Mouse (Mus musculus) limb, embryonic 12.5 days (tissue): ENCODE results near the gene Mblac2. TPM values are rescaled to one million over a fixed set of nuclear protein-coding genes. Genes with fewer than 3 reads are reported as not detected.

Experiments used
- ATAC-seq: fragments of 200-750 bp; cut with Nextera tagmentation; 2 replicates; pipeline ENCODE4 v1.8.0; 2017; ENCODE audit warnings: low read depth, moderate TSS enrichment; ENCODE audit not compliant: insufficient number of reproducible peaks, insufficient read depth, low FRiP score, low TSS enrichment
- H3K27ac ChIP-seq: fragments of 300-500 bp; sonication (generic); 2 replicates; pipeline ENCODE4 v1.5.1; 2016; ENCODE audit warnings: mild to moderate bottlenecking, moderate library complexity
- H3K27me3 ChIP-seq: fragments of 300-500 bp; sonication (generic); 2 replicates; pipeline ENCODE4 v1.6.1; 2016; ENCODE audit warnings: mild to moderate bottlenecking, moderate library complexity
- H3K36me3 ChIP-seq: fragments of 300-500 bp; sonication (generic); 2 replicates; pipeline ENCODE4 v1.6.1; 2016; ENCODE audit warnings: mild to moderate bottlenecking, moderate library complexity
- H3K4me1 ChIP-seq: fragments of 300-500 bp; sonication (generic); replicated peaks from 2 replicates; pipeline ENCODE4 v1.6.1; 2016
- H3K4me2 ChIP-seq: fragments of 300-500 bp; sonication (generic); 2 replicates; pipeline ENCODE4 v1.6.1; 2016; ENCODE audit warnings: mild to moderate bottlenecking, moderate library complexity
- H3K4me3 ChIP-seq: fragments of 300-500 bp; sonication (generic); replicated peaks from 2 replicates; pipeline ENCODE4 v1.5.1; 2016; ENCODE audit warnings: mild to moderate bottlenecking
- H3K9ac ChIP-seq: fragments of 300-500 bp; sonication (generic); replicated peaks from 2 replicates; pipeline ENCODE4 v1.6.1; 2016; ENCODE audit warnings: mild to moderate bottlenecking, moderate library complexity
- H3K9me3 ChIP-seq: fragments of 300-500 bp; sonication (generic); 2 replicates; pipeline ENCODE4 v1.6.1; 2016; ENCODE audit warnings: mild to moderate bottlenecking, moderate library complexity
- WGBS: fragments of 180-500 bp; shearing (Covaris S2); methylation state at CpG from one replicate; pipeline ENCODE4 v1.1.7; 2016; 5-methylcytosine and 5-hydroxymethylcytosine counted together
- polyA plus RNA-seq: library from polyadenylated mRNA; unstranded; fragments of >200 nt; fragmentation: Nextera tagmentation; extraction: Ambion mirVana; gene quantifications from 2 replicates; pipeline ENCODE4 v1.2.1, GENCODE M21; 2016

Mblac2 gene
- polyA plus RNA-seq, 1 experiment from 2014 or later, result 4.7 TPM

- Histone ChIP-seq H3K9me3 (no peaks in the 10 kb centered on the region), H3K4me3 (no peak overlapping the region), H3K4me1 (no peaks in the 10 kb centered on the region), H3K27ac (no peak overlapping the region), H3K27me3 (no peaks in the 10 kb centered on the region), H3K4me2 (no peak overlapping the region), H3K36me3 (no peaks in the 10 kb centered on the region), H3K9ac (no peak overlapping the region)
- ATAC-seq, result no peak
- WGBS, result 51% methylated on average over 3 of the region's 3 CpGs
Observed at GRCm38 (mm10) chr13:81740898-81741297, 29.8 kb downstream of the Mblac2 start.

- no peak for ATAC-seq
- Histone ChIP-seq H3K4me1 (no peaks in the 10 kb centered on the region), H3K9ac (no peak overlapping the region), H3K4me3 (no peak overlapping the region), H3K27me3 (no peaks in the 10 kb centered on the region), H3K27ac (no peak overlapping the region), H3K36me3 (no peaks in the 10 kb centered on the region), H3K4me2 (no peak overlapping the region), H3K9me3 (no peaks in the 10 kb centered on the region)
- WGBS, result 47% methylated on average over 10 of the region's 10 CpGs
Observed at GRCm38 (mm10) chr13:81743391-81744091, 32.4 kb downstream of the Mblac2 start.

GRCm38 (mm10) chr13:81744092-81744396 lies 32.9 kb downstream of the Mblac2 start:
- H3K4me2 ChIP-seq, result no peak overlapping the region
- H3K9me3 ChIP-seq, result no peaks in the 10 kb centered on the region
- ATAC-seq, result no peak
- H3K4me1 ChIP-seq, result no peaks in the 10 kb centered on the region
- no peaks in the 10 kb centered on the region for H3K27me3 ChIP-seq
- no peak overlapping the region for H3K27ac ChIP-seq
- no peaks in the 10 kb centered on the region for H3K36me3 ChIP-seq
- no peak overlapping the region for H3K9ac ChIP-seq
- H3K4me3 ChIP-seq, result no peak overlapping the region
- 46% methylated on average over 2 of the region's 2 CpGs for WGBS

DNA sequence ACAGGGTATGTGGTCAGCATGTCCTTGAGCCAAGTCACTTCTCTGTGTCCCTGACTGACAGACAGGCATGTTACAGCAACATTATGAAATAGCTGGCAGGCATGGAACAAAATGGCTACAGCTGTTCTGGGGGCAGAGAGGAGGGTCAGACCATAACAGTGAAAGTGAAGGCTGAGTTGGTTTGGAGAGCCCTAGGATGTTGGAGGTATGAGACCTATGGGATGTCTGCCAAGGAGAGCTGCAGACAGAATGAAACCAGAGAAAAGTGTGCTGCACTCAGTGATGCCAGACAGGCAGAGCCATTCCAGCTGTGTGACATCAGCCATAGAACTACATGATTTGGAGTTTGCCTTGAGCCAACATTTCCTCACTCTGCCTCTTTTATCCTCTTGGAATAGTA lies 43.7 kb downstream of the Mblac2 start:
- Histone ChIP-seq H3K4me3 (no peak overlapping the region), H3K27me3 (no peaks in the 10 kb centered on the region), H3K36me3 (no peaks in the 10 kb centered on the region), H3K27ac (no peak overlapping the region), H3K9ac (no peak overlapping the region), H3K9me3 (no peaks in the 10 kb centered on the region), H3K4me1 (no peaks in the 10 kb centered on the region), H3K4me2 (no peak overlapping the region)
- ATAC-seq, result no peak

GRCm38 (mm10) chr13:81755324-81755723 lies 44.2 kb downstream of the Mblac2 start:
- Histone ChIP-seq H3K27me3 (no peaks in the 10 kb centered on the region), H3K4me3 (no peak overlapping the region), H3K4me2 (no peak overlapping the region), H3K36me3 (no peaks in the 10 kb centered on the region), H3K27ac (no peak overlapping the region), H3K9me3 (no peaks in the 10 kb centered on the region), H3K4me1 (no peaks in the 10 kb centered on the region), H3K9ac (no peak overlapping the region)
- 88% methylated on average over 1 of the region's 1 CpGs for WGBS
- ATAC-seq, result no peak

DNA sequence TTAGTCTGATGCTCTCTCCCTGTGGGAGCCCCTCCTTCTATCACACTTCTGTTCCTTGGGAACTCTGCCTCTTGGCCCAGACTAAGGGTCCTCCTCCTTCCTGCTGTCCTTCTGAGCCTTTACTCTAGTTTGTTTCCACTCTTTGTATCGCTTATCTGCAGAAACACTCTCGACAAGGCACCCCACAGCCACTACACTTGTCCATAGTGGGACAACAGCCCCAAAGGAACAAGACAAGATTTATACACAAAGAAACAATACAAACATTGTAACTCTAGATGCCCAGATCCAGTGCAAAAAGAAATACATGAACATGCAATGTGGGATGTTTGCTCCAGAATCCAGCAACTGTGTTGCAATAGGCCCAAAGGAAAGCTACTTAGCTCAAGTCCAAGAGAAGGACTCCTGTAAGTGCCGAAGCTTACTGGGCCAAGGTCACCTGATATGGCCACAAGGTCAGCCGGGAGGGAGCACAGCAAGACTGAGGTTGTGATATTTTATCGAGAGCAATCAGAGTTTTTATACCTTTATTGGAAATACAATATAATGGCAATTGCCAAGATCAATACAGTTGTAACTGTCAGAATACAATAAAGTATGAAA lies 46.0 kb downstream of the Mblac2 start:
- Histone ChIP-seq H3K9me3 (no peaks in the 10 kb centered on the region), H3K36me3 (no peaks in the 10 kb centered on the region), H3K27ac (no peak overlapping the region), H3K27me3 (no peaks in the 10 kb centered on the region), H3K4me2 (no peak overlapping the region), H3K4me3 (no peak overlapping the region), H3K4me1 (no peaks in the 10 kb centered on the region), H3K9ac (no peak overlapping the region)
- no peak for ATAC-seq
- whole genome bisulfite sequencing, result 87% methylated on average over 5 of the region's 5 CpGs

GRCm38 (mm10) chr13:81760379-81760778 lies 49.2 kb downstream of the Mblac2 start:
- Histone ChIP-seq H3K4me2 (no peak overlapping the region), H3K4me3 (no peak overlapping the region), H3K27ac (no peak overlapping the region), H3K4me1 (no peaks in the 10 kb centered on the region; the same call in 1 of the 2 replicates), H3K9me3 (no peaks in the 10 kb centered on the region), H3K27me3 (no peaks in the 10 kb centered on the region), H3K36me3 (no peaks in the 10 kb centered on the region), H3K9ac (no peak overlapping the region)
- no peak for ATAC-seq
- 39% methylated on average over 3 of the region's 3 CpGs for WGBS

DNA sequence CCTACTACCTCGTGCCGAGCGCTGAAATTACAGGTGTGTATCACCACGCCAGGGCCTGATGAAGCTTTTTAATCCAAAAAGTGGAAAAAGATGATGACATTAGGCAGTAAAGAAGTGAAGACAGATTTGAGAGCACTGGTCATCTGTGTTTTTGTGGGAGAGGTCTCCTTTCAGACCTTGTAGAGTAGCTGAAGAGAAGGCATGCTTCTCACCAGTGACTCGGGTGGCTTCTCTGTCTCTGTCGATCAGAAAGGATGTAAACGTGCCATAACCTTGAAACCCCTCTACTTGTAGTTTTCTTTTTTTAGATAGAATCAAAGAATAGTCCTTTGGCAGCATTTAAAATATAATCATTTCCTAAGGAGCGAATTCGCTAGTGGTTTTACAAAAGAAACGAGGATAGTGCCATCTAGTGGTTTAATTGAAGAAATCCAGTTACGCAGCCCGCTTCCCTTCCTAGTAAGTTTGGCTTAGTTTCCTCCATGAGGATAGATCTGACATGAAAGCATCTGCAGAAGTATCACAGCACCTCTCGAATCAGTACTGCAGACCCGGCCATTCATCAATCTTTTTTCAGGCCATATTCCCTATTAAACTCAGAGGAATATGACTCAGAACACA lies 50.5 kb downstream of the Mblac2 start:
- Histone ChIP-seq H3K9ac (no peak overlapping the region), H3K9me3 (no peaks in the 10 kb centered on the region), H3K27me3 (no peaks in the 10 kb centered on the region), H3K4me1 (no peaks in the 10 kb centered on the region; the same call in 1 of the 2 replicates), H3K4me2 (0 out of 2 replicates have a peak overlapping the region, but pooled peaks have one; percentile 0), H3K36me3 (no peaks in the 10 kb centered on the region), H3K27ac (no peak overlapping the region), H3K4me3 (no peak overlapping the region)
- no peak for ATAC-seq
- WGBS, result 30% methylated on average over 14 of the region's 14 CpGs

- Histone ChIP-seq H3K36me3 (no peaks in the 10 kb centered on the region), H3K4me1 (no peaks in the 10 kb centered on the region; the same call in 1 of the 2 replicates), H3K27ac (no peak overlapping the region), H3K9me3 (no peaks in the 10 kb centered on the region), H3K4me3 (no peak overlapping the region), H3K27me3 (no peaks in the 10 kb centered on the region), H3K4me2 (no peak overlapping the region), H3K9ac (no peak overlapping the region)
- 83% methylated on average over 5 of the region's 5 CpGs for WGBS
- no peak for ATAC-seq
Observed at GRCm38 (mm10) chr13:81764173-81764572, 53.0 kb downstream of the Mblac2 start.

- Histone ChIP-seq H3K27me3 (no peaks in the 10 kb centered on the region), H3K4me1 (no peaks in the 10 kb centered on the region; the same call in 1 of the 2 replicates), H3K4me3 (no peak overlapping the region), H3K36me3 (no peaks in the 10 kb centered on the region), H3K9me3 (no peaks in the 10 kb centered on the region), H3K9ac (no peak overlapping the region), H3K27ac (no peak overlapping the region), H3K4me2 (no peak overlapping the region)
- 87% methylated on average over 7 of the region's 7 CpGs for WGBS
- no peak for ATAC-seq
Observed at GRCm38 (mm10) chr13:81767038-81767659, 56.0 kb downstream of the Mblac2 start.

DNA sequence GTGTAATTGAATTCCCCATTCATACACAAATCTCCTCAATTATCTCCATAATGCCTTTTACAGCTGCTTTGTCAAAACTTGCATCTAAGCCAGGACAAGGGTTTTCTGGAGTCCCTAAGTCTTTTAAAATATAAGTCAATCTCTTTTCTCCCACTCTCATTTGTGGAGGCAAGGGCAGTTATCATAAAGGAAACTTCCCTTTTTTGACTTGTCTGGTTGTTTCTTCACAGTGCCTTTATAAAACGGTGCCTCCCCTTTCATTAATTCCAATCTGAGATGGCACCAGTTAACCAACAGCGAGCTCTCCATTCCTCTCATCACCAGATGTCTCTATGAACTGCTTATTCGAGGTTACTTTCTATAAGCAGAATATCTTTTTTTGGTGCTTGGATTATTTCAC lies 65.1 kb downstream of the Mblac2 start:
- Histone ChIP-seq H3K27me3 (no peaks in the 10 kb centered on the region), H3K4me3 (no peak overlapping the region), H3K36me3 (no peaks in the 10 kb centered on the region), H3K4me2 (no peak overlapping the region), H3K9me3 (no peaks in the 10 kb centered on the region), H3K4me1 (no peaks in the 10 kb centered on the region), H3K9ac (no peak overlapping the region), H3K27ac (no peak overlapping the region)
- ATAC-seq, result no peak
- 87% methylated on average over 3 of the region's 3 CpGs for WGBS
